Mouse (Mus musculus) heart, adult 2 months (tissue): Measurements from ENCODE around the gene Znrf4. TPM values are rescaled to one million over a fixed set of nuclear protein-coding genes. Genes with fewer than 3 reads are reported as not detected.

Source experiments
- DNase-seq, 2 experiments: peaks; one replicate each; pipeline ENCODE4 v3.0.0; 2021
- H3K27ac ChIP-seq: fragments of 200-600 bp; 2 replicates; pipeline ENCODE4 v1.8.1; 2022
- H3K27me3 ChIP-seq: fragments of 200-500 bp; 2 replicates; pipeline ENCODE4 v1.6.1; 2012; ENCODE audit warnings: mild to moderate bottlenecking, low read length, inconsistent platforms, mixed read lengths; ENCODE audit not compliant: control insufficient read depth, insufficient read depth
- H3K36me3 ChIP-seq: fragments of 200-500 bp; 2 replicates; pipeline ENCODE4 v1.6.1; 2012; ENCODE audit warnings: low read length, inconsistent platforms; ENCODE audit not compliant: control insufficient read depth, insufficient read depth
- H3K4me1 ChIP-seq: fragments of 200-500 bp; 2 replicates; pipeline ENCODE4 v1.6.1; 2011; ENCODE audit warnings: low read length; ENCODE audit not compliant: control insufficient read depth, insufficient read depth
- H3K4me3 ChIP-seq: fragments of 200-600 bp; 2 replicates; pipeline ENCODE4 v1.8.1; 2022
- H3K79me2 ChIP-seq: fragments of 200-500 bp; replicated peaks from 2 replicates; pipeline ENCODE4 v1.6.1; 2012; ENCODE audit warnings: mild to moderate bottlenecking, inconsistent platforms, low read length, moderate library complexity, mixed read lengths; ENCODE audit not compliant: control insufficient read depth, insufficient read depth
- H3K9ac ChIP-seq: fragments of 200-500 bp; 2 replicates; pipeline ENCODE4 v1.6.1; 2012; ENCODE audit warnings: low read depth, mild to moderate bottlenecking, control low read depth, inconsistent platforms, low read length, mixed read lengths
- CTCF ChIP-seq: fragments of 200-600 bp; IDR thresholded peaks from 2 replicates; pipeline ENCODE4 v1.8.1; 2022; ENCODE audit warnings: antibody characterized with exemption, mild to moderate bottlenecking, moderate library complexity
- EP300 ChIP-seq: fragments of 200-500 bp; IDR thresholded peaks from 2 replicates; pipeline ENCODE4 v1.6.1; 2011; ENCODE audit warnings: low read depth, low read length, control low read depth; ENCODE audit not compliant: insufficient read depth
- POLR2A ChIP-seq: fragments of 200-500 bp; IDR thresholded peaks from 2 replicates; pipeline ENCODE4 v1.6.1; 2011; ENCODE audit warnings: mild to moderate bottlenecking, low read depth, low read length, control low read depth; ENCODE audit not compliant: insufficient read depth
- WGBS: fragments of 180-500 bp; shearing (Covaris S2); methylation state at CpG from one replicate; pipeline ENCODE4 v1.1.7; 2018; 5-methylcytosine and 5-hydroxymethylcytosine counted together
- intact Hi-C: fragments of 180-260 bp; cut with DNase I; formaldehyde crosslinking; loops from one replicate; pipeline ENCODE4 v1.15.1; 2025
- polyA plus RNA-seq: library from polyadenylated mRNA; depleted of rRNA; stranded (reverse); fragments of >200 nt; gene quantifications from 2 replicates; pipeline ENCODE4 v1.2.3, GENCODE M21; 2012; rRNA removed
- total RNA-seq, 2 experiments: library from RNA; stranded (reverse); gene quantifications; 2 replicates each; pipeline ENCODE4 v1.2.3; 2021

Gene Znrf4
- total and polyA plus RNA-seq, 3 experiments: 0.64 TPM; not detected in 2

GRCm38 (mm10) chr17:56461771-56462743 is 50.2 kb downstream of the Znrf4 start:
- TF ChIP-seq POLR2A (peak; percentile 83), EP300 (0 out of 2 replicates have a peak, but pooled peaks have one; percentile 23), CTCF (no peak)
- peak; percentile 99 for DNase-seq
- intact Hi-C loops: loop anchor here (2.0 kb wide), 1 partner anchor 15 kb away; the partner anchor contains the start of gene Ptprs
- H3K79me2 ChIP-seq: no peaks in the 10 kb centered on the region
- H3K27ac ChIP-seq: peak overlapping the region; percentile 77
- peak overlapping the region; percentile 69 for H3K9ac ChIP-seq
- H3K4me3 ChIP-seq: peak overlapping the region; percentile 67
- H3K27me3 ChIP-seq: no peaks in the 10 kb centered on the region
- no peaks in the 10 kb centered on the region; the same call in none of the 2 replicates for H3K4me1 ChIP-seq
- under 1% methylated on average over 77 of the region's 77 CpGs for WGBS
- H3K36me3 ChIP-seq: no peaks in the 10 kb centered on the region

Other genes with a start within 250 kb of the Znrf4 start
- gene Ticam1, start 235.6 kb downstream of the Znrf4 start, total RNA-seq: 1 to 10 TPM; 8.0 TPM
- 16.8 and 18.0 TPM in 2 replicates for gene Ticam1, start 235.6 kb downstream of the Znrf4 start, polyA plus RNA-seq
- gene Plin3, start 219.6 kb downstream of the Znrf4 start, total RNA-seq: 100 to 1,000 TPM; 160 to 221 TPM
- gene Plin3, start 219.6 kb downstream of the Znrf4 start, polyA plus RNA-seq: 65.6 and 66.2 TPM in 2 replicates
- gene Arrdc5, start 212.1 kb downstream of the Znrf4 start, total RNA-seq: not detected
- gene Arrdc5, start 212.1 kb downstream of the Znrf4 start, polyA plus RNA-seq: 0.32 TPM in 1 of 2 replicates, not detected in the other
- 1 to 10 TPM; 2.0 to 2.4 TPM for gene Uhrf1, start 209.1 kb downstream of the Znrf4 start, total RNA-seq
- 0.85 and 1.2 TPM in 2 replicates for gene Uhrf1, start 209.1 kb downstream of the Znrf4 start, polyA plus RNA-seq
- gene Kdm4b, start 186.4 kb downstream of the Znrf4 start, total RNA-seq: 10 to 100 TPM; 26.2 to 36.1 TPM
- gene Kdm4b, start 186.4 kb downstream of the Znrf4 start, polyA plus RNA-seq: 23.0 and 29.7 TPM in 2 replicates
- gene Ptprs, start 35.9 kb downstream of the Znrf4 start, total RNA-seq: 10 to 100 TPM; 41.7 to 47.5 TPM
- 86.8 and 91.1 TPM in 2 replicates for gene Ptprs, start 35.9 kb downstream of the Znrf4 start, polyA plus RNA-seq
- gene Gm20219, start 42.0 kb upstream of the Znrf4 start, total RNA-seq: under 1 TPM; 0.34 to 0.39 TPM
- 1.00 and 1.7 TPM in 2 replicates for gene Gm20219, start 42.0 kb upstream of the Znrf4 start, polyA plus RNA-seq
- gene Safb2, start 72.2 kb upstream of the Znrf4 start, total RNA-seq: 10 to 100 TPM; 36.8 to 43.1 TPM
- gene Safb2, start 72.2 kb upstream of the Znrf4 start, polyA plus RNA-seq: 42.5 and 47.5 TPM in 2 replicates
- 10 to 100 TPM; 61.3 to 69.1 TPM for gene Safb, start 72.4 kb upstream of the Znrf4 start, total RNA-seq
- gene Safb, start 72.4 kb upstream of the Znrf4 start, polyA plus RNA-seq: 51.0 and 57.5 TPM in 2 replicates
- 100 to 1,000 TPM; 291 to 329 TPM for gene 2410015M20Rik, start 97.3 kb upstream of the Znrf4 start, total RNA-seq
- gene 2410015M20Rik, start 97.3 kb upstream of the Znrf4 start, polyA plus RNA-seq: 320 and 381 TPM in 2 replicates
- gene Rpl36, start 101.0 kb upstream of the Znrf4 start, total RNA-seq: 100 to 1,000 TPM; 671 to 795 TPM
- 801 and 1,357 TPM in 2 replicates for gene Rpl36, start 101.0 kb upstream of the Znrf4 start, polyA plus RNA-seq
- gene Lonp1, start 114.5 kb upstream of the Znrf4 start, total RNA-seq: 100 to 1,000 TPM; 113 to 131 TPM
- gene Lonp1, start 114.5 kb upstream of the Znrf4 start, polyA plus RNA-seq: 95.9 and 116 TPM in 2 replicates
- gene Catsperd, start 115.7 kb upstream of the Znrf4 start, total RNA-seq: not detected
- gene Catsperd, start 115.7 kb upstream of the Znrf4 start, polyA plus RNA-seq: 0.23 and 0.44 TPM in 2 replicates
- gene Ranbp3, start 160.9 kb upstream of the Znrf4 start, total RNA-seq: 10 to 100 TPM; 37.6 to 37.7 TPM
- gene Ranbp3, start 160.9 kb upstream of the Znrf4 start, polyA plus RNA-seq: 40.6 and 44.5 TPM in 2 replicates
- 100 to 1,000 TPM; 748 to 906 TPM for gene Ndufa11, start 205.3 kb upstream of the Znrf4 start, total RNA-seq
- gene Ndufa11, start 205.3 kb upstream of the Znrf4 start, polyA plus RNA-seq: 1,680 and 1,786 TPM in 2 replicates
- 1 to 10 TPM; 3.0 to 4.7 TPM for gene Vmac, start 205.6 kb upstream of the Znrf4 start, total RNA-seq
- gene Vmac, start 205.6 kb upstream of the Znrf4 start, polyA plus RNA-seq: 8.3 and 9.9 TPM in 2 replicates
- 10 to 100 TPM; 24.4 to 26.8 TPM for gene Nrtn, start 245.1 kb upstream of the Znrf4 start, total RNA-seq
- gene Nrtn, start 245.1 kb upstream of the Znrf4 start, polyA plus RNA-seq: 26.2 and 49.3 TPM in 2 replicates